Mouse (Mus musculus) MN1 (cell line): ENCODE results near the gene Olfr1282.
"Not testable (repeated sequence)": the region's sequence is repeated elsewhere in the genome, so short reads cannot be mapped to it uniquely, and the experiment has no call there.

Source experiments
- DNase-seq: peaks from one replicate; pipeline ENCODE4 v3.0.0-alpha.2; 2016; ENCODE audit warnings: low spot score

The Olfr1282 gene

GRCm38 (mm10) chr2:111335976-111336375, at the start of gene Olfr1282:
Olfr1282 (minus strand) TSS chr2:111336076.
- DNase-seq: no peak

DNA sequence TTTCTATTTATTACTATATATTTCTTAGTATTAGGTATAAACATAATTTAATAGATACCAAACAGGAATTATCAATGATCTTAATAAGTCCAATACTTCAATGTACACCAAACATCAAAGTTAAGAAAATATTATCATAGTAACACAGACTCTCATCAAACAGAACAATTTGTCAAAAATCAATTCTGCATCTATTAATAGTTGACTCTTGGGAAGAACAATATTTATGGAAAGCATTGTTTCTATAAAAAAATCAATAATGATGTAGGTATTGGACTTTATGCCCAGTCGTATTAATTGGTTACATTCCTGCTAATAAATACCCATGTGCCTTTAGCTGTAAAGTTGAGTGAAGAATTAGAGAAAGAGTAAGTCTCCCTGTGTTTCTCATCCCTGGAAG, 39.3 kb upstream of the Olfr1282 start, which contains the start of gene Olfr1284:
Olfr1284 (plus strand) TSS at position 301 of the 400 bp plus-strand sequence.
- no peak for DNase-seq

DNA sequence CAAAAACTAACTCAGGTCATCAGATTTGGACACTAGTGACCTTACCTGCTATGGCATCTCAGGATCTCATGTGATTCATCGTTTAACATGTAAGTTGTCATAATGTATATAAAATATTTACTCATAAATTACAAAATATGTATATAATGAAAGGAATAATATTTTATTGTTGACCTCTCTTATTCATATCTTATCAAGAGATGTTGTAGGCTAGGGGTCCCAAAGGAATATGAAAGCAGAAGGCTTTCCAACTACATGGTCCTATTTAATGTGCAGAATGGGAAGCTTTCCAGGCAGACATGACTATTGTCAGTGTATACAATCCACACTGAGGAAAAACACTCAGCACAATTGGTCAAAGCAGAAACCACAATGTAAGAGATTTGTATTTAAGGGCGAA, 30.6 kb upstream of the Olfr1282 start, which contains the start of gene Olfr1283:
Olfr1283 (plus strand) TSS at position 301 of the 400 bp plus-strand sequence.
- no peak for DNase-seq

- not testable (repeated sequence) for DNase-seq
Observed at GRCm38 (mm10) chr2:111333721-111334120, 2.2 kb downstream of the Olfr1282 start.

DNA sequence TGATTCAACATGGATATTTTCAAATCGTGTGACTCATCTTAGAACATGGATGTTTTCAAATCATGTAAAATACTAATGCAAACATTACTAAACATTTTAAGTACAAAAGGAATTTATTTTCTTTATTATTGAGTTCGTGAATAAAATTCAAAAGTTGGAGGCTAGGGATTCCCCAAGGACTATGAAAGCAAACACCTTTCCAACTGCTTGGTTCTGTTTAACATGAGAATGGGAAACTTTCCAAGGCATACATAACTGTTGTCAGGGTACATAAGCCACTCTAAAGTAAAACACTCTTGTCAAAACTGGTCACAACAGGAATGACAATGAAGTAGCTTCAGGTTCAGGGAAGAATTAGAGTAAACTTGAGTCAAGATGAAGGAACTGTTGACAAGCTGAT, 9.7 kb downstream of the Olfr1282 start, which contains the start of gene Olfr1281:
Olfr1281 (plus strand) TSS at position 301 of the 400 bp plus-strand sequence.
- no peak for DNase-seq

GRCm38 (mm10) chr2:111313717-111314116, 22.2 kb downstream of the Olfr1282 start, which contains the start of gene Olfr1280:
Olfr1280 (plus strand) TSS chr2:111314017.
- DNase-seq: no peak

DNA sequence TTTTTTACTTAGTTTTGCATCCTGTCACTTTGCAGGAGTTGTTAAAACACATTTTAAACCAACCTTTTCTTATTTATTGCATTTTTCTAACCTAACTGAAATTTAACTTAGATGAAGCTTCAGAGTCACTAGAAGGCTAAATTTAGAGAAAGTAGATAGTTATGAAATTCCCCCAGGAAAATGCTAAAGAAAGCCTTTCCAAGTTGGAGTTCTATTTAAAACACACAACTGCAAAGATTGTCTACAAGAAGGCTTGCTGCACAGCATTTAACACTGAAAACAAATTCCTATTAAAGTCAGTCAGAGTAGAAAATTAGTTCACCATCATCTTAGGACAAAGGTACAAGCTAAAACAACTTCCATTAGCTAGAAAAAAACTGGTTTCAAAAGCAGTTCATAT, 35.5 kb downstream of the Olfr1282 start, which contains the start of gene Olfr1279:
Olfr1279 (plus strand) TSS at position 262 of the 400 bp plus-strand sequence.
- DNase-seq: no peak

DNA sequence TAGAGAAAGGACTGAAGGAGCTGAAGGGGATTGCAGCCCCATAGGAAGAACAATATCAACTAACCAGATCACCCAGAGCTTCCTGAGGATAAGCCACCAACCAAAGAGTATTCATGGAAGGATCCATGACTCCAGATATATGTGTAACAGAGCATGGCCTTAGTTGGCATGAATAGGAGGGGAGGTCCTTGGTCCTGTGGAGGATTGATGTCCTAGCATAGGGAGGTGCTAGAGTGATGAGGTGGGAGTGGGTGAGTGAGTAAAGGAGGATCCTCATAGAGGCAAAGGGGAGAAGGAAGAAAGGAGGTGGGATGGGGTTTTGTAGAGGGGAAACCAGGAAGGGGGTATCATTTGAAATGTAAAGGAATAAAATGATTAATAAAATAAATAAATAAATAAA, 37.3 kb downstream of the Olfr1282 start:
- DNase-seq: no peak

DNA sequence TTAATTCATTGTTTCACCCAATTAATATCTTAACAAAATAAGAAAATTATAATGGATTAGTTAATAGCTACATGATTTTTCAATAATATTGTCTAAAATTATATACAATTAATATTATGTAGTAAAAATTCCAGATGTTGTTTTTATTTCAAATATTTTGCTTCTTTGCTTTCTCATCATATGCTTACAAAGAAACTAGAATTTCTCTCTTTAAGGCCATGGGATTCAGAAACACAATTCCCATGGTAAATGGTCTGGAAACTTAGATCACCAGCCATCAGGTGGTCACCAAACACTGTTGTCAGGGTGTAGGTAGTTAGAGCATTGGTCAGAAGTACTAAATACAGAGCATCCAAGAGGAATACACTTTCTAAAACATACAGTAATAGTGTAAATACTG, 46.0 kb downstream of the Olfr1282 start, which contains the start of gene Olfr1278:
Olfr1278 (plus strand) TSS at position 301 of the 400 bp plus-strand sequence.
- DNase-seq: no peak
